ENCODE assay signal across 8 mouse cellular contexts in genomic region chr7:105640233-105640893, GRCm38 (mm10). TPM values are rescaled to one million over a fixed set of nuclear protein-coding genes. Genes with fewer than 3 reads are reported as not detected.
DNase-seq lines count a peak whose midpoint lies in the region; ATAC-seq and TF ChIP-seq lines count a peak whose summit lies in the region.

Arfip2 (minus strand) TSS chr7:105640416.
Gm45799 (plus strand) TSS chr7:105640552.

- peak; percentile 96 for ATAC-seq in activated CD4-positive, CD25-positive, alpha-beta regulatory T cell, adult 4 months

- TF ChIP-seq CTCF in cortical plate, adult 2 months (IDR thresholded peaks at IDR 0.05; ENCODE audit: extremely low read depth, insufficient read depth, low read length) = no peak

- peak within 1 kb of the TSS; percentile 85 for H3K4me3 ChIP-seq in cortical plate, adult 2 months (ENCODE audit: insufficient read depth, low read length)
- peak within 1 kb of the TSS; percentile 99 for H3K4me3 ChIP-seq in megakaryocyte, embryonic 14.5 days (replicated peaks)

- H3K9me3 ChIP-seq in megakaryocyte, embryonic 14.5 days = no peaks in the 10 kb centered on the region

- peaks cover 2% of the 10 kb centered on the region for H3K4me1 ChIP-seq in cortical plate, adult 2 months (ENCODE audit: control insufficient read depth, insufficient read depth, low read length)
- peaks cover 56% of the 10 kb centered on the region for H3K4me1 ChIP-seq in megakaryocyte, embryonic 14.5 days

- H3K27ac ChIP-seq in cortical plate, adult 2 months (ENCODE audit: insufficient read depth, low read length) = peak within 1 kb of the TSS; percentile 63

- peaks cover 67% of the 10 kb centered on the region for H3K36me3 ChIP-seq in megakaryocyte, embryonic 14.5 days (replicated peaks; ENCODE audit: low read length)

- DNase-seq in gastrocnemius, adult 8-10 months (ENCODE audit: low spot score in 2 of 2) = peak; percentile 93 to 96
- DNase-seq in hindlimb bud, embryonic 11.5 days (ENCODE audit: extremely low spot score, low read depth, low spot score) = peak; percentile 87
- DNase-seq in left cerebral cortex, adult 8-10 months (ENCODE audit: low spot score in 2 of 2) = peak; percentile 89 to 98
- peak; percentile 98 to 99 for DNase-seq in right cerebral cortex, postnatal 10 days (ENCODE audit: low spot score in 2 of 2)
- peak; percentile 94 for DNase-seq in urinary bladder, postnatal 25 days (ENCODE audit: low spot score)

- no peaks in the 10 kb centered on the region for H3K27me3 ChIP-seq in megakaryocyte, embryonic 14.5 days (replicated peaks)

- TF ChIP-seq POLR2A in cortical plate, adult 2 months (IDR thresholded peaks at IDR 0.05; ENCODE audit: extremely low read depth, insufficient read depth, low read length) = peak; percentile 75; the same call in 1 of the 2 replicates

RNA-seq across cellular contexts. Expression of gene Arfip2, which starts in this region (rescaled TPM):
- polyA plus RNA-seq in activated CD4-positive, CD25-positive, alpha-beta regulatory T cell, adult 4 months (2017; shearing (Covaris generic)) = 10 to 100 TPM; 12.4 to 13.6 TPM
- polyA plus RNA-seq in cortical plate, adult 2 months (2012; rRNA removed) = 122 and 127 TPM in 2 replicates
- 1 to 10 TPM; 3.3 to 7.9 (median 6.2) TPM for total RNA-seq in gastrocnemius, adult 8-10 months (2022)
- total RNA-seq in left cerebral cortex, adult 8-10 months (2022) = 100 to 1,000 TPM in 1 of 4 experiments, 10 to 100 TPM in 3; 84.6 to 108 (median 91.6) TPM
- 18.8 and 50.9 TPM in 2 replicates for polyA plus RNA-seq in megakaryocyte, embryonic 14.5 days (2012; ENCODE audit: insufficient read depth, low replicate concordance)

RNA-seq across cellular contexts. Expression of gene Gm45799, which starts in this region (rescaled TPM):
- 1 to 10 TPM; 3.1 to 5.4 TPM for polyA plus RNA-seq in activated CD4-positive, CD25-positive, alpha-beta regulatory T cell, adult 4 months (2017; shearing (Covaris generic))
- 56.6 and 57.3 TPM in 2 replicates for polyA plus RNA-seq in cortical plate, adult 2 months (2012; rRNA removed)
- 1 to 10 TPM in 2 of 4 experiments, under 1 TPM in 2; 0.48 to 5.2 (median 2.2) TPM for total RNA-seq in gastrocnemius, adult 8-10 months (2022)
- total RNA-seq in left cerebral cortex, adult 8-10 months (2022) = 10 to 100 TPM in 2 of 4 experiments, 1 to 10 TPM in 2; 9.3 to 13.0 (median 11.2) TPM
- polyA plus RNA-seq in megakaryocyte, embryonic 14.5 days (2012; ENCODE audit: insufficient read depth, low replicate concordance) = 276 and 880 TPM in 2 replicates

Comparison
In these comparisons a context has a peak if more than half of its experiments do, and no peak if none do; other contexts are left out.
1. Peak in every context shown above with its lines: DNase-seq, ATAC-seq, H3K4me3 ChIP-seq and H3K27ac ChIP-seq.
2. RNA of gene Arfip2 (total RNA-seq): 84.6 to 108 TPM in left cerebral cortex, adult 8-10 months; 3.3 to 7.9 TPM in gastrocnemius, adult 8-10 months; every median in the first group is over 4 times any median in the second.